Mouse (Mus musculus) heart, embryonic 10.5 days (tissue): Measurements from ENCODE around the gene Fga. TPM values are rescaled to one million over a fixed set of nuclear protein-coding genes. Genes with fewer than 3 reads are reported as not detected.

Experiments
- DNase-seq: peaks from one replicate; pipeline ENCODE4 v3.0.0-alpha.2; 2017; ENCODE audit warnings: low spot score
- H3K27ac ChIP-seq: fragments of 300-500 bp; sonication (generic); 2 replicates; pipeline ENCODE4 v1.5.1; 2016; ENCODE audit warnings: mild to moderate bottlenecking
- H3K27me3 ChIP-seq: fragments of 300-500 bp; sonication (generic); 2 replicates; pipeline ENCODE4 v1.6.1; 2016; ENCODE audit warnings: mild to moderate bottlenecking; ENCODE audit not compliant: poor library complexity, insufficient read depth, severe bottlenecking
- H3K36me3 ChIP-seq: fragments of 300-500 bp; sonication (generic); 2 replicates; pipeline ENCODE4 v1.6.1; 2016; ENCODE audit warnings: mild to moderate bottlenecking, moderate library complexity
- H3K4me1 ChIP-seq: fragments of 300-500 bp; sonication (generic); 2 replicates; pipeline ENCODE4 v1.6.1; 2016; ENCODE audit warnings: mild to moderate bottlenecking
- H3K4me3 ChIP-seq: fragments of 300-500 bp; sonication (generic); 2 replicates; pipeline ENCODE4 v1.5.1; 2016; ENCODE audit warnings: mild to moderate bottlenecking, moderate library complexity
- H3K9me3 ChIP-seq: fragments of 300-500 bp; sonication (generic); 2 replicates; pipeline ENCODE4 v1.6.1; 2016; ENCODE audit warnings: mild to moderate bottlenecking, moderate library complexity
- WGBS: fragments of 180-500 bp; shearing (Covaris S2); methylation state at CpG from one replicate; pipeline ENCODE4 v1.1.7; 2016; 5-methylcytosine and 5-hydroxymethylcytosine counted together
- polyA plus RNA-seq: library from polyadenylated mRNA; unstranded; fragments of >200 nt; fragmentation: Nextera tagmentation; extraction: Ambion mirVana; gene quantifications from 2 replicates; pipeline ENCODE4 v1.2.1, GENCODE M21; 2016

Gene Fga
- polyA plus RNA-seq, 1 experiment from 2014 or later = 22.1 TPM

- peaks cover 93% of the 10 kb centered on the region for H3K36me3 ChIP-seq
- no peaks in the 10 kb centered on the region for H3K4me1 ChIP-seq
- 94% methylated on average over 9 of the region's 9 CpGs for WGBS
- no peak for DNase-seq
- H3K4me3 ChIP-seq = no peak overlapping the region
- H3K27me3 ChIP-seq = no peaks in the 10 kb centered on the region
- no peaks in the 10 kb centered on the region for H3K9me3 ChIP-seq
- no peak overlapping the region for H3K27ac ChIP-seq
Observed at GRCm38 (mm10) chr3:83067920-83068319, 42.0 kb downstream of the Fga start.

GRCm38 (mm10) chr3:83068869-83069268, 43.0 kb downstream of the Fga start:
- Histone ChIP-seq H3K4me1 (no peaks in the 10 kb centered on the region), H3K36me3 (peaks cover 89% of the 10 kb centered on the region), H3K27me3 (no peaks in the 10 kb centered on the region), H3K9me3 (no peaks in the 10 kb centered on the region), H3K27ac (no peak overlapping the region), H3K4me3 (no peak overlapping the region)
- DNase-seq = peak; percentile 27
- WGBS = 97% methylated on average over 13 of the region's 13 CpGs

- H3K36me3 ChIP-seq = peaks cover 79% of the 10 kb centered on the region
- no peak overlapping the region for H3K27ac ChIP-seq
- H3K4me3 ChIP-seq = no peak overlapping the region
- peak; percentile 45 for DNase-seq
- H3K27me3 ChIP-seq = no peaks in the 10 kb centered on the region
- no peaks in the 10 kb centered on the region for H3K9me3 ChIP-seq
- WGBS = 90% methylated on average over 4 of the region's 4 CpGs
- H3K4me1 ChIP-seq = no peaks in the 10 kb centered on the region
Observed at GRCm38 (mm10) chr3:83070231-83070630, 44.4 kb downstream of the Fga start.

DNA sequence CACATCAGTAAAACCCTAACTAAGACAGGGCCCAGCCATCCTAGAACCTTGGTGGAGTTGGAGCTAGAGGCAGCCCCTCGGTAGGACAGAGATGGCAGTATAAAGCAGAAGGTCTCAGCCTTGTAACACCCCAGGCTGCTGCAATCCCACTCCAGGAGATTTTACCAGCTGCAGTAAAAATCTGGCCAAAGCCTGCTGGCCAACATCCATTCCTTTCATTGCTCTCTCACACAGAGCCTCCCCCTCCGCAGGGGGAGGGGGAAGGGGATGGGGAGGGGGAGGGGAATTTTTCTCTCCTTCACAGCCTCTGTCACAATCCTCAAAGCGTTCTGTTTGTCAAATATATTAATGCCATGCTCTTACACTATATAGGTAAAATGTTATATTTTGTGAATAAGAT, 50.7 kb downstream of the Fga start:
- peak; percentile 35 for DNase-seq
- Histone ChIP-seq H3K4me3 (no peak overlapping the region), H3K27me3 (no peaks in the 10 kb centered on the region), H3K4me1 (no peaks in the 10 kb centered on the region; the same call in 1 of the 2 replicates), H3K9me3 (no peaks in the 10 kb centered on the region), H3K27ac (no peak overlapping the region), H3K36me3 (peaks cover 18% of the 10 kb centered on the region)
- WGBS = 47% methylated on average over 3 of the region's 3 CpGs

DNA sequence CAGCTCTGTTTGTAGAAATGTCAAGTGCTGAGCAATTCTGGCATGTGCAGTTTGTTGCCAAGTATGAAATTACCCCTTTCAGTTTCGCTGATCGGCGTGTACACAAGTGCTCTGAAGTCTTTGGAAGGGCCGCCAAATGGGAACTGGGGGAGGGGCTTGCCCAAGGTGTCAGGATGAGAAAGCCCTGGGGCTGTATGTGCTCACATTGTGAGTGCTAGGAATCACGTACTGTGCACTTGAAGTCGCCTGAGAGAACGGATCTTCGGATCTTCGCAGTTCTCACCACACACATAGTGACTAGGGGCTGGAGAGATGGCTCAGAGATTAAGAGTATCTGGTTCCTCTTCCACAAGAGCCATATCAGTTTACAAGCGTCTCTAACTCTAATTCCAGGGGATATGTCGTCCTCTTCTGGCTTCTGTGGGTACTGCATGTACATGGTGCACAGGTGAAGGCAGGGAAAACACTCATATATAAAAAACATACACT, 54.7 kb downstream of the Fga start:
- Histone ChIP-seq H3K4me1 (no peaks in the 10 kb centered on the region; the same call in 1 of the 2 replicates), H3K9me3 (no peaks in the 10 kb centered on the region), H3K27ac (no peak overlapping the region), H3K27me3 (no peaks in the 10 kb centered on the region), H3K4me3 (peak overlapping the region; percentile 53), H3K36me3 (no peaks in the 10 kb centered on the region)
- WGBS = 4% methylated on average over 11 of the region's 11 CpGs
- DNase-seq = no peak

Other genes starting within 250 kb of the Fga start
- gene Rbm46, start 149.6 kb upstream of the Fga start, polyA plus RNA-seq = 1.2 and 2.2 TPM in 2 replicates
- not detected in 2 replicates for gene Lrat, start 122.1 kb upstream of the Fga start, polyA plus RNA-seq
- 0.70 and 40.7 TPM in 2 replicates for gene Fgg, start 18.4 kb upstream of the Fga start, polyA plus RNA-seq
- 1.5 and 43.0 TPM in 2 replicates for gene Fgb, start 23.8 kb downstream of the Fga start, polyA plus RNA-seq
- gene Plrg1, start 29.4 kb downstream of the Fga start, polyA plus RNA-seq = 78.3 and 101 TPM in 2 replicates
- gene Dchs2, start 101.9 kb downstream of the Fga start, polyA plus RNA-seq = 0.09 and 0.18 TPM in 2 replicates